In the genomic region with DNA sequence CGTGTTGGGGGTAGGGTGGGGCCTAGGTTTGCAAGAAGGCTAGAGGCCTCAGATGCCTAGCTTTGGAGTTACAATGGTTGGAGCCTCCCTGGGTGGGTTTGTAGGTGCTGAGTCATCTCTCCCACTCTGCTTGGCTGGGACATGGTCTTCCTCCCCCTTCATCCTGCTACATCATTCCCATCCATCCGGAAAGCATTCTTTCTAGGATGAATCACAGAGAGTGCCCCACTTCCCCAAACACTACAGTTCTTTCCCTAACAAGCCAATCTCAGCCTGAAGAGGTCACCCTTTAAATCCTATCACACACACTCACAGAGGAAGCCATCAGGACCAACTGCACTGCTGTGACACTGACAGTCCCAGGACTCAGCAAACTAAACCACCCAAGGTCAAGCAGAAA, we compare ENCODE assay signal across 22 mouse cellular contexts. TPM values are rescaled to one million over a fixed set of nuclear protein-coding genes. Genes with fewer than 3 reads are reported as not detected.
DNase-seq lines count a peak whose midpoint lies in the region; TF ChIP-seq lines count a peak whose summit lies in the region.
"Had no signal": no experiment of that assay in that cellular context is flagged by ENCODE, and none has a peak within 500 bp of the region (broad histone marks: within the 10 kb centered on the region; RNA-seq: fewer than 3 reads in every experiment).

No protein-coding gene starts in this region.

- in situ Hi-C loops in ES-E14 (cut with MboI; ENCODE audit: low sequenced_read_pairs in 2 of 2, unreplicated experiment in 2 of 2) = no loop called here

- DNase-seq in ES-E14 (ENCODE audit: low read depth, low spot score) (no peak), NIH3T3 (ENCODE audit: low read depth) (peak; percentile 38), R1 (ENCODE audit: low read depth, low spot score) (peak; percentile 14), adipocyte (ENCODE audit: low spot score) (no peak)
- DNase-seq in cerebellum, adult 11-12 months = no peak
- no peak for DNase-seq in kidney, adult 9 months
- no peak for DNase-seq in yolk sac, embryonic 10.5 days (ENCODE audit: low spot score)
- DNase-seq: adrenal gland, adult 8-10 months; adrenal gland, postnatal 14 days; adrenal gland, postnatal 36 days; B cell, adult 2 months; cerebellum, adult 11 months; cerebellum, adult 2 months; cerebellum, adult 9-10 months; cerebellum, postnatal 10 days; cerebellum, postnatal 25 days had no signal

- H3K9me3 ChIP-seq in ES-E14 (ENCODE audit: control insufficient read depth, insufficient read depth, low read depth, low read length) = no peaks in the 10 kb centered on the region
- H3K9me3 ChIP-seq: embryonic facial prominence, embryonic 10.5 days; embryonic facial prominence, embryonic 12.5 days; forebrain, embryonic 10.5 days; forebrain, embryonic 12.5 days had no signal

- H3K36me3 ChIP-seq in ES-E14 (ENCODE audit: control insufficient read depth, insufficient read depth, low read length, poor library complexity, severe bottlenecking) = peaks cover 42% of the 10 kb centered on the region

- H3K4me1 ChIP-seq in ES-E14 (ENCODE audit: control insufficient read depth in 2 of 2, insufficient read depth in 2 of 2, low read length in 2 of 2, poor library complexity in 1 of 2) = peaks cover 1 to 5% of the 10 kb centered on the region in 2 experiments; a peak in 1 of 4 replicates
- peaks cover 7% of the 10 kb centered on the region for H3K4me1 ChIP-seq in embryonic fibroblast, embryonic 13.5 days (ENCODE audit: control insufficient read depth, insufficient read depth, low read length)
- H3K4me1 ChIP-seq: embryonic facial prominence, embryonic 10.5 days; embryonic facial prominence, embryonic 12.5 days; forebrain, embryonic 10.5 days; forebrain, embryonic 12.5 days had no signal

- no peak overlapping the region for H3K27ac ChIP-seq in ES-E14 (ENCODE audit: insufficient read depth, low read depth, low read length, poor library complexity, severe bottlenecking)
- peak overlapping the region; percentile 92; the same call in 1 of the 2 replicates for H3K27ac ChIP-seq in embryonic fibroblast, embryonic 13.5 days (ENCODE audit: insufficient read depth, low read length)
- H3K27ac ChIP-seq: embryonic facial prominence, embryonic 10.5 days; embryonic facial prominence, embryonic 12.5 days; forebrain, embryonic 10.5 days; forebrain, embryonic 12.5 days had no signal

- no peak for TF ChIP-seq POLR2A in embryonic fibroblast, embryonic 13.5 days (IDR thresholded peaks at IDR 0.05; ENCODE audit: low read depth, low read length)

- H3K4me3 ChIP-seq in ES-E14 (ENCODE audit: insufficient read depth in 1 of 2, low read depth in 1 of 2, low read length in 2 of 2, poor library complexity in 1 of 2, severe bottlenecking in 1 of 2) = no peak overlapping the region
- no peak overlapping the region for H3K4me3 ChIP-seq in embryonic fibroblast, embryonic 13.5 days (ENCODE audit: insufficient read depth, low read length)
- H3K4me3 ChIP-seq: embryonic facial prominence, embryonic 10.5 days; embryonic facial prominence, embryonic 12.5 days; erythroblast, embryonic 14.5 days; forebrain, embryonic 10.5 days; forebrain, embryonic 12.5 days had no signal

- TF ChIP-seq CTCF in embryonic fibroblast, embryonic 13.5 days (IDR thresholded peaks at IDR 0.05; ENCODE audit: borderline replicate concordance, insufficient read depth, low read length) = no peak

- no peak overlapping the region for H3K9ac ChIP-seq in ES-E14 (ENCODE audit: insufficient read depth, low read depth, low read length, poor library complexity, severe bottlenecking)
- H3K9ac ChIP-seq: embryonic facial prominence, embryonic 12.5 days; forebrain, embryonic 12.5 days had no signal

TF ChIP-seq in ES-E14, 5 proteins besides CTCF, POLR2A, EP300 and RAD21:
- TF ChIP-seq MAFK (IDR thresholded peaks at IDR 0.05; ENCODE audit: insufficient read depth, low read depth, low read length) (0 out of 2 replicates have a peak, but pooled peaks have one; percentile 44), CHD2 (IDR thresholded peaks at IDR 0.05; ENCODE audit: low read depth, low read length) (no peak)

RNA-seq across cellular contexts. Expression of a gene that starts 14.9 kb away (rescaled TPM):
- 56.4 and 66.3 TPM in 2 replicates for total RNA-seq in ES-E14 (2012; rRNA removed)
- polyA plus RNA-seq in embryonic fibroblast, embryonic 13.5 days (2011; ENCODE audit: insufficient read length, low read depth, missing spikeins) = 23.2 and 26.8 TPM in 2 replicates

RNA-seq across cellular contexts. Expression of a gene that starts 53.3 kb away (rescaled TPM):
- 225 and 328 TPM in 2 replicates for total RNA-seq in ES-E14 (2012; rRNA removed)
- polyA plus RNA-seq in embryonic fibroblast, embryonic 13.5 days (2011; ENCODE audit: insufficient read length, low read depth, missing spikeins) = 5.5 and 6.8 TPM in 2 replicates
- polyA plus RNA-seq: erythroblast, embryonic 14.5 days had no signal

Comparison
In these comparisons a context has a peak if more than half of its experiments do, and no peak if none do; other contexts are left out.
1. DNase-seq: peak in NIH3T3 (single experiment) and R1 (single experiment); none in ES-E14 (single experiment), cerebellum, adult 11-12 months (single experiment), kidney, adult 9 months (single experiment), yolk sac, embryonic 10.5 days (single experiment) and adipocyte (single experiment).